Mouse (Mus musculus) brain, embryonic 14.5 days (tissue): ENCODE measurements around the gene Pde4d. TPM values are rescaled to one million over a fixed set of nuclear protein-coding genes. Genes with fewer than 3 reads are reported as not detected.

ENCODE experiments used
- DNase-seq: peaks from one replicate; pipeline ENCODE4 v3.0.0-alpha.2; 2011; ENCODE audit warnings: low read depth
- CTCF ChIP-seq: fragments of 200-500 bp; IDR thresholded peaks from 2 replicates; pipeline ENCODE4 v1.5.1; 2012; ENCODE audit warnings: inconsistent platforms, mild to moderate bottlenecking, moderate library complexity, borderline replicate concordance; ENCODE audit not compliant: insufficient read depth, insufficient read length; ENCODE audit errors: extremely low read depth
- POLR2A ChIP-seq: fragments of 200-500 bp; IDR thresholded peaks from 2 replicates; pipeline ENCODE4 v1.6.1; 2012; ENCODE audit warnings: mild to moderate bottlenecking, inconsistent platforms, borderline replicate concordance; ENCODE audit not compliant: poor library complexity, insufficient read depth, insufficient read length, severe bottlenecking; ENCODE audit errors: extremely low read depth
- polyA plus RNA-seq: library from polyadenylated mRNA; depleted of rRNA; stranded (reverse); fragments of >200 nt; gene quantifications from 2 replicates; pipeline ENCODE4 v1.2.3, GENCODE M21; 2012

The Pde4d gene
- polyA plus RNA-seq, 1 experiment: 34.9 TPM

GRCm38 (mm10) chr13:109715321-109715720, 1265.6 kb downstream of the Pde4d start:
- no peak for DNase-seq
- TF ChIP-seq CTCF (no peak), POLR2A (no peak)

GRCm38 (mm10) chr13:109720127-109720713, 1270.5 kb downstream of the Pde4d start:
- no peak for DNase-seq
- no peak for TF ChIP-seq CTCF
- no peak for TF ChIP-seq POLR2A

GRCm38 (mm10) chr13:109722237-109723119, 1272.7 kb downstream of the Pde4d start:
- no peak for DNase-seq
- TF ChIP-seq CTCF: no peak
- no peak for TF ChIP-seq POLR2A

- DNase-seq: no peak
- no peak for TF ChIP-seq CTCF
- no peak for TF ChIP-seq POLR2A
Measured at GRCm38 (mm10) chr13:109727346-109727745, 1277.6 kb downstream of the Pde4d start.

GRCm38 (mm10) chr13:109729612-109730011, 1279.9 kb downstream of the Pde4d start:
- TF ChIP-seq CTCF (no peak), POLR2A (no peak)
- no peak for DNase-seq

- no peak for DNase-seq
- TF ChIP-seq POLR2A: no peak
- TF ChIP-seq CTCF: no peak
Measured at GRCm38 (mm10) chr13:109732655-109733376, 1283.1 kb downstream of the Pde4d start.

- peak; percentile 76 for DNase-seq
- TF ChIP-seq CTCF (no peak), POLR2A (no peak)
Measured at GRCm38 (mm10) chr13:109736290-109737078, 1286.7 kb downstream of the Pde4d start.

GRCm38 (mm10) chr13:109746492-109746891, 1296.7 kb downstream of the Pde4d start:
- TF ChIP-seq CTCF: no peak
- TF ChIP-seq POLR2A: no peak
- DNase-seq: no peak

GRCm38 (mm10) chr13:109752236-109752863, 1302.6 kb downstream of the Pde4d start:
- DNase-seq: peak; percentile 55
- TF ChIP-seq CTCF: no peak
- TF ChIP-seq POLR2A: no peak

- no peak for DNase-seq
- TF ChIP-seq CTCF (no peak), POLR2A (no peak)
Measured at GRCm38 (mm10) chr13:109756854-109757253, 1307.1 kb downstream of the Pde4d start.

GRCm38 (mm10) chr13:109759201-109759600, 1309.5 kb downstream of the Pde4d start:
- DNase-seq: peak; percentile 52
- TF ChIP-seq CTCF: peak; percentile 71; the same call in 1 of the 2 replicates
- no peak for TF ChIP-seq POLR2A

GRCm38 (mm10) chr13:109761081-109761480, 1311.3 kb downstream of the Pde4d start:
- TF ChIP-seq CTCF (no peak), POLR2A (no peak)
- DNase-seq: no peak

- TF ChIP-seq CTCF (no peak), POLR2A (no peak)
- DNase-seq: no peak
Measured at GRCm38 (mm10) chr13:109774791-109775190, 1325.0 kb downstream of the Pde4d start.

- no peak for TF ChIP-seq POLR2A
- no peak for TF ChIP-seq CTCF
- peak; percentile 69 for DNase-seq
Measured at GRCm38 (mm10) chr13:109775197-109775596, 1325.4 kb downstream of the Pde4d start.
